Mouse (Mus musculus): Measurements from ENCODE around the gene Zscan18. TPM values are rescaled to one million over a fixed set of nuclear protein-coding genes. Genes with fewer than 3 reads are reported as not detected.
"Not testable (repeated sequence)": the region's sequence is repeated elsewhere in the genome, so short reads cannot be mapped to it uniquely, and the experiment has no call there.

Gene Zscan18
- polyA plus RNA-seq, 1 experiment from 2014 or later: 5.7 TPM

GRCm38 (mm10) chr7:12797971-12798370 is 5.5 kb downstream of the Zscan18 start:
- Histone ChIP-seq H3K9me3 (replicated peaks; ENCODE audit: control insufficient read depth, low read length) (peaks cover 8% of the 10 kb centered on the region), H3K9ac (ENCODE audit: low read length) (no peak overlapping the region), H3K27ac (ENCODE audit: low read length) (no peak overlapping the region), H3K27me3 (ENCODE audit: control insufficient read depth, insufficient read depth, low read length) (no peaks in the 10 kb centered on the region), H3K4me2 (ENCODE audit: low read depth, low read length) (no peak overlapping the region), H3K4me1 (ENCODE audit: control insufficient read depth, insufficient read depth, low read length) (no peaks in the 10 kb centered on the region), H3K36me3 (ENCODE audit: control insufficient read depth, insufficient read depth, low read length) (no peaks in the 10 kb centered on the region), H3K4me3 (replicated peaks; ENCODE audit: low read length) (no peak overlapping the region)
- ATAC-seq (ENCODE audit: insufficient read depth, low FRiP score): no peak
- WGBS: 70% methylated on average over 2 of the region's 2 CpGs

GRCm38 (mm10) chr7:12792624-12793023 is 10.8 kb downstream of the Zscan18 start:
- not testable (repeated sequence) for H3K36me3 ChIP-seq (ENCODE audit: control insufficient read depth, insufficient read depth, low read length); H3K4me1 ChIP-seq (ENCODE audit: control insufficient read depth, insufficient read depth, low read length); H3K4me2 ChIP-seq (ENCODE audit: low read depth, low read length); H3K9ac ChIP-seq (ENCODE audit: low read length); H3K9me3 ChIP-seq (replicated peaks; ENCODE audit: control insufficient read depth, low read length); H3K4me3 ChIP-seq (replicated peaks; ENCODE audit: low read length); ATAC-seq (ENCODE audit: insufficient read depth, low FRiP score); H3K27ac ChIP-seq (ENCODE audit: low read length); H3K27me3 ChIP-seq (ENCODE audit: control insufficient read depth, insufficient read depth, low read length)
- 80% methylated on average over 11 of the region's 11 CpGs for WGBS

- ATAC-seq (ENCODE audit: insufficient read depth, low FRiP score): no peak
- no peaks in the 10 kb centered on the region for H3K9me3 ChIP-seq (replicated peaks; ENCODE audit: control insufficient read depth, low read length)
- H3K27ac ChIP-seq (ENCODE audit: low read length): no peak overlapping the region
- no peaks in the 10 kb centered on the region for H3K36me3 ChIP-seq (ENCODE audit: control insufficient read depth, insufficient read depth, low read length)
- no peaks in the 10 kb centered on the region for H3K4me1 ChIP-seq (ENCODE audit: control insufficient read depth, insufficient read depth, low read length)
- 31% methylated on average over 5 of the region's 5 CpGs for WGBS
- no peaks in the 10 kb centered on the region for H3K27me3 ChIP-seq (ENCODE audit: control insufficient read depth, insufficient read depth, low read length)
- no peak overlapping the region for H3K4me3 ChIP-seq (replicated peaks; ENCODE audit: low read length)
- H3K9ac ChIP-seq (ENCODE audit: low read length): no peak overlapping the region
- H3K4me2 ChIP-seq (ENCODE audit: low read depth, low read length): no peak overlapping the region
Observed at GRCm38 (mm10) chr7:12788025-12788424, 15.4 kb downstream of the Zscan18 start.

GRCm38 (mm10) chr7:12787333-12787732 is 16.1 kb downstream of the Zscan18 start:
- ATAC-seq (ENCODE audit: insufficient read depth, low FRiP score): no peak
- H3K27me3 ChIP-seq (ENCODE audit: control insufficient read depth, insufficient read depth, low read length): no peaks in the 10 kb centered on the region
- H3K9me3 ChIP-seq (replicated peaks; ENCODE audit: control insufficient read depth, low read length): no peaks in the 10 kb centered on the region
- no peak overlapping the region for H3K4me2 ChIP-seq (ENCODE audit: low read depth, low read length)
- no peak overlapping the region for H3K9ac ChIP-seq (ENCODE audit: low read length)
- WGBS: 69% methylated on average over 6 of the region's 6 CpGs
- no peaks in the 10 kb centered on the region for H3K36me3 ChIP-seq (ENCODE audit: control insufficient read depth, insufficient read depth, low read length)
- no peak overlapping the region for H3K27ac ChIP-seq (ENCODE audit: low read length)
- H3K4me1 ChIP-seq (ENCODE audit: control insufficient read depth, insufficient read depth, low read length): no peaks in the 10 kb centered on the region
- no peak overlapping the region for H3K4me3 ChIP-seq (replicated peaks; ENCODE audit: low read length)

GRCm38 (mm10) chr7:12780151-12780830 is 23.1 kb downstream of the Zscan18 start:
- H3K36me3 ChIP-seq (ENCODE audit: control insufficient read depth, insufficient read depth, low read length): no peaks in the 10 kb centered on the region
- peak overlapping the region; percentile 87 for H3K9ac ChIP-seq (ENCODE audit: low read length)
- H3K27ac ChIP-seq (ENCODE audit: low read length): no peak overlapping the region
- no peaks in the 10 kb centered on the region for H3K9me3 ChIP-seq (replicated peaks; ENCODE audit: control insufficient read depth, low read length)
- peak overlapping the region; percentile 70 for H3K4me3 ChIP-seq (replicated peaks; ENCODE audit: low read length)
- ATAC-seq (ENCODE audit: insufficient read depth, low FRiP score): peak; percentile 93
- no peaks in the 10 kb centered on the region for H3K4me1 ChIP-seq (ENCODE audit: control insufficient read depth, insufficient read depth, low read length)
- under 1% methylated on average over 57 of the region's 57 CpGs for WGBS
- H3K27me3 ChIP-seq (ENCODE audit: control insufficient read depth, insufficient read depth, low read length): no peaks in the 10 kb centered on the region
- peak overlapping the region; percentile 91 for H3K4me2 ChIP-seq (ENCODE audit: low read depth, low read length)

- no peak overlapping the region for H3K27ac ChIP-seq (ENCODE audit: low read length)
- no peaks in the 10 kb centered on the region for H3K27me3 ChIP-seq (ENCODE audit: control insufficient read depth, insufficient read depth, low read length)
- peak overlapping the region; percentile 91 for H3K4me2 ChIP-seq (ENCODE audit: low read depth, low read length)
- no peaks in the 10 kb centered on the region for H3K4me1 ChIP-seq (ENCODE audit: control insufficient read depth, insufficient read depth, low read length)
- H3K9ac ChIP-seq (ENCODE audit: low read length): peak overlapping the region; percentile 87
- WGBS: 22% methylated on average over 10 of the region's 10 CpGs
- no peak for ATAC-seq (ENCODE audit: insufficient read depth, low FRiP score)
- no peaks in the 10 kb centered on the region for H3K9me3 ChIP-seq (replicated peaks; ENCODE audit: control insufficient read depth, low read length)
- no peaks in the 10 kb centered on the region for H3K36me3 ChIP-seq (ENCODE audit: control insufficient read depth, insufficient read depth, low read length)
- peak overlapping the region; percentile 70 for H3K4me3 ChIP-seq (replicated peaks; ENCODE audit: low read length)
Observed at GRCm38 (mm10) chr7:12779782-12780150, 23.7 kb downstream of the Zscan18 start.

GRCm38 (mm10) chr7:12779141-12779540 is 24.3 kb downstream of the Zscan18 start:
- Histone ChIP-seq H3K9me3 (replicated peaks; ENCODE audit: control insufficient read depth, low read length) (no peaks in the 10 kb centered on the region), H3K4me3 (replicated peaks; ENCODE audit: low read length) (no peak overlapping the region), H3K27ac (ENCODE audit: low read length) (no peak overlapping the region), H3K9ac (ENCODE audit: low read length) (no peak overlapping the region), H3K4me1 (ENCODE audit: control insufficient read depth, insufficient read depth, low read length) (no peaks in the 10 kb centered on the region), H3K4me2 (ENCODE audit: low read depth, low read length) (no peak overlapping the region), H3K36me3 (ENCODE audit: control insufficient read depth, insufficient read depth, low read length) (no peaks in the 10 kb centered on the region; the same call in 1 of the 2 replicates), H3K27me3 (ENCODE audit: control insufficient read depth, insufficient read depth, low read length) (no peaks in the 10 kb centered on the region)
- WGBS: 77% methylated on average over 5 of the region's 5 CpGs
- ATAC-seq (ENCODE audit: insufficient read depth, low FRiP score): no peak

- Histone ChIP-seq H3K36me3 (ENCODE audit: control insufficient read depth, insufficient read depth, low read length) (no peaks in the 10 kb centered on the region; the same call in 1 of the 2 replicates), H3K4me3 (replicated peaks; ENCODE audit: low read length) (no peak overlapping the region), H3K27ac (ENCODE audit: low read length) (no peak overlapping the region), H3K4me2 (ENCODE audit: low read depth, low read length) (no peak overlapping the region), H3K9ac (ENCODE audit: low read length) (no peak overlapping the region), H3K4me1 (ENCODE audit: control insufficient read depth, insufficient read depth, low read length) (no peaks in the 10 kb centered on the region), H3K27me3 (ENCODE audit: control insufficient read depth, insufficient read depth, low read length) (no peaks in the 10 kb centered on the region), H3K9me3 (replicated peaks; ENCODE audit: control insufficient read depth, low read length) (no peaks in the 10 kb centered on the region)
- 76% methylated on average over 1 of the region's 1 CpGs for WGBS
- no peak for ATAC-seq (ENCODE audit: insufficient read depth, low FRiP score)
Observed at GRCm38 (mm10) chr7:12774606-12775005, 28.8 kb downstream of the Zscan18 start.

GRCm38 (mm10) chr7:12774111-12774510 is 29.3 kb downstream of the Zscan18 start:
- H3K4me3 ChIP-seq (replicated peaks; ENCODE audit: low read length): no peak overlapping the region
- no peak overlapping the region for H3K9ac ChIP-seq (ENCODE audit: low read length)
- no peaks in the 10 kb centered on the region; the same call in 1 of the 2 replicates for H3K36me3 ChIP-seq (ENCODE audit: control insufficient read depth, insufficient read depth, low read length)
- H3K9me3 ChIP-seq (replicated peaks; ENCODE audit: control insufficient read depth, low read length): no peaks in the 10 kb centered on the region
- no peaks in the 10 kb centered on the region for H3K27me3 ChIP-seq (ENCODE audit: control insufficient read depth, insufficient read depth, low read length)
- 88% methylated on average over 9 of the region's 9 CpGs for WGBS
- H3K27ac ChIP-seq (ENCODE audit: low read length): no peak overlapping the region
- no peak for ATAC-seq (ENCODE audit: insufficient read depth, low FRiP score)
- no peak overlapping the region for H3K4me2 ChIP-seq (ENCODE audit: low read depth, low read length)
- no peaks in the 10 kb centered on the region for H3K4me1 ChIP-seq (ENCODE audit: control insufficient read depth, insufficient read depth, low read length)

Data from stomach, embryonic 16.5 days (tissue).